Mouse (Mus musculus) neural tube, embryonic 11.5 days (tissue): ENCODE data around the gene Prrxl1. TPM values are rescaled to one million over a fixed set of nuclear protein-coding genes. Genes with fewer than 3 reads are reported as not detected.

ENCODE experiments used
- ATAC-seq: fragments of 200-750 bp; cut with Nextera tagmentation; 2 replicates; pipeline ENCODE4 v1.8.0; 2017; ENCODE audit warnings: moderate number of reproducible peaks, mild to moderate bottlenecking, moderate TSS enrichment, moderate library complexity; ENCODE audit not compliant: insufficient read depth, low FRiP score, low TSS enrichment
- DNase-seq: peaks from one replicate; pipeline ENCODE4 v3.0.0-alpha.2; 2015; ENCODE audit warnings: low spot score
- H3K27ac ChIP-seq: fragments of 300-500 bp; sonication (generic); 2 replicates; pipeline ENCODE4 v1.5.1; 2014; ENCODE audit warnings: low read depth, mild to moderate bottlenecking, low read length
- H3K27me3 ChIP-seq: fragments of 300-500 bp; sonication (generic); 2 replicates; pipeline ENCODE4 v1.6.1; 2014; ENCODE audit warnings: mild to moderate bottlenecking, low read length, mixed read lengths; ENCODE audit not compliant: control insufficient read depth, insufficient read depth
- H3K36me3 ChIP-seq: fragments of 300-500 bp; sonication (generic); 2 replicates; pipeline ENCODE4 v1.6.1; 2014; ENCODE audit warnings: mild to moderate bottlenecking, low read length, moderate library complexity, mixed read lengths; ENCODE audit not compliant: control insufficient read depth, insufficient read depth
- H3K4me1 ChIP-seq: fragments of 300-500 bp; sonication (generic); 2 replicates; pipeline ENCODE4 v1.6.1; 2014; ENCODE audit warnings: low read length, mixed read lengths; ENCODE audit not compliant: control insufficient read depth, insufficient read depth
- H3K4me2 ChIP-seq: fragments of 300-500 bp; sonication (generic); 2 replicates; pipeline ENCODE4 v1.6.1; 2014; ENCODE audit warnings: low read depth, mild to moderate bottlenecking, moderate library complexity
- H3K4me3 ChIP-seq: fragments of 300-500 bp; sonication (generic); 2 replicates; pipeline ENCODE4 v1.5.1; 2014; ENCODE audit warnings: low read depth, low read length
- H3K9ac ChIP-seq: fragments of 300-500 bp; sonication (generic); 2 replicates; pipeline ENCODE4 v1.6.1; 2014; ENCODE audit warnings: mild to moderate bottlenecking, low read length
- H3K9me3 ChIP-seq: fragments of 300-500 bp; sonication (generic); 2 replicates; pipeline ENCODE4 v1.6.1; 2016; ENCODE audit warnings: low read length; ENCODE audit not compliant: control insufficient read depth
- WGBS: fragments of 180-500 bp; shearing (Covaris S2); extraction: QIAGEN DNeasy Blood & Tissue Kit; methylation state at CpG from one replicate; pipeline ENCODE4 v1.1.7; 2014; 5-methylcytosine and 5-hydroxymethylcytosine counted together
- polyA plus RNA-seq: library from polyadenylated mRNA; unstranded; fragments of >200 nt; fragmentation: Nextera tagmentation; extraction: Ambion mirVana; gene quantifications from 2 replicates; pipeline ENCODE4 v1.2.1, GENCODE M21; 2014

Prrxl1 gene
- polyA plus RNA-seq, 1 experiment from 2014 or later: 14.0 TPM

- ATAC-seq: no peak
- Histone ChIP-seq H3K4me3 (no peak overlapping the region), H3K27me3 (no peaks in the 10 kb centered on the region)
These were observed 60.6 kb downstream of the Prrxl1 start for GRCm38 (mm10) chr14:32659781-32660180.

GRCm38 (mm10) chr14:32663099-32663498 lies 63.9 kb downstream of the Prrxl1 start:
- H3K4me2 ChIP-seq: no peak overlapping the region
- DNase-seq: no peak
- no peaks in the 10 kb centered on the region for H3K27me3 ChIP-seq
- ATAC-seq: no peak
- WGBS: 86% methylated on average over 6 of the region's 6 CpGs
- no peak overlapping the region for H3K9ac ChIP-seq
- no peaks in the 10 kb centered on the region for H3K4me1 ChIP-seq
- H3K27ac ChIP-seq: no peak overlapping the region
- no peak overlapping the region for H3K4me3 ChIP-seq
- H3K36me3 ChIP-seq: no peaks in the 10 kb centered on the region
- H3K9me3 ChIP-seq: no peaks in the 10 kb centered on the region

More at GRCm38 (mm10) chr14:32659781-32660180, 60.6 kb downstream of the Prrxl1 start:
- no peak overlapping the region for H3K9ac ChIP-seq
- no peaks in the 10 kb centered on the region for H3K4me1 ChIP-seq
- H3K9me3 ChIP-seq: no peaks in the 10 kb centered on the region
- DNase-seq: no peak
- WGBS: 81% methylated on average over 9 of the region's 9 CpGs
- no peak overlapping the region for H3K4me2 ChIP-seq
- no peak overlapping the region for H3K27ac ChIP-seq
- no peaks in the 10 kb centered on the region for H3K36me3 ChIP-seq

- WGBS: 65% methylated on average over 3 of the region's 3 CpGs
- Histone ChIP-seq H3K27ac (no peak overlapping the region), H3K9ac (no peak overlapping the region), H3K4me3 (no peak overlapping the region), H3K27me3 (no peaks in the 10 kb centered on the region), H3K9me3 (no peaks in the 10 kb centered on the region), H3K4me1 (0 out of 2 replicates have a peak, but pooled peaks cover 3% of the 10 kb centered on the region), H3K4me2 (no peak overlapping the region), H3K36me3 (no peaks in the 10 kb centered on the region)
- DNase-seq (no peak), ATAC-seq (no peak)
These were observed 74.0 kb downstream of the Prrxl1 start for GRCm38 (mm10) chr14:32673178-32673577.

- Histone ChIP-seq H3K27me3 (no peaks in the 10 kb centered on the region), H3K9ac (no peak overlapping the region), H3K4me1 (no peaks in the 10 kb centered on the region), H3K9me3 (no peaks in the 10 kb centered on the region), H3K36me3 (no peaks in the 10 kb centered on the region), H3K4me3 (no peak overlapping the region), H3K27ac (no peak overlapping the region), H3K4me2 (no peak overlapping the region)
- WGBS: 71% methylated on average over 3 of the region's 3 CpGs
- no peak for ATAC-seq
- no peak for DNase-seq
These were observed 79.4 kb downstream of the Prrxl1 start for GRCm38 (mm10) chr14:32678565-32678964.

- Histone ChIP-seq H3K4me3 (no peak overlapping the region), H3K9ac (no peak overlapping the region), H3K36me3 (no peaks in the 10 kb centered on the region), H3K27ac (no peak overlapping the region), H3K4me2 (no peak overlapping the region), H3K4me1 (no peaks in the 10 kb centered on the region), H3K9me3 (no peaks in the 10 kb centered on the region), H3K27me3 (no peaks in the 10 kb centered on the region)
- ATAC-seq (no peak), DNase-seq (no peak)
- whole genome bisulfite sequencing: 70% methylated on average over 3 of the region's 3 CpGs
These were observed 82.4 kb downstream of the Prrxl1 start for GRCm38 (mm10) chr14:32681603-32682002.

GRCm38 (mm10) chr14:32682536-32682935 lies 83.3 kb downstream of the Prrxl1 start:
- WGBS: 92% methylated on average over 12 of the region's 12 CpGs
- Histone ChIP-seq H3K27me3 (no peaks in the 10 kb centered on the region), H3K4me1 (no peaks in the 10 kb centered on the region), H3K4me3 (no peak overlapping the region), H3K4me2 (no peak overlapping the region), H3K9ac (no peak overlapping the region), H3K36me3 (no peaks in the 10 kb centered on the region), H3K27ac (no peak overlapping the region), H3K9me3 (no peaks in the 10 kb centered on the region)
- DNase-seq (no peak), ATAC-seq (no peak)

- no peak for DNase-seq
- no peaks in the 10 kb centered on the region for H3K9me3 ChIP-seq
- no peak overlapping the region for H3K4me2 ChIP-seq
- ATAC-seq: no peak
- no peaks in the 10 kb centered on the region for H3K4me1 ChIP-seq
- no peaks in the 10 kb centered on the region for H3K36me3 ChIP-seq
- no peak overlapping the region for H3K9ac ChIP-seq
- H3K4me3 ChIP-seq: no peak overlapping the region
- WGBS: 56% methylated on average over 19 of the region's 19 CpGs
- H3K27me3 ChIP-seq: no peaks in the 10 kb centered on the region
- no peak overlapping the region for H3K27ac ChIP-seq
These were observed 84.1 kb downstream of the Prrxl1 start for GRCm38 (mm10) chr14:32683251-32683838.

- no peak for ATAC-seq
- no peak for DNase-seq
- H3K4me2 ChIP-seq: no peak overlapping the region
- no peak overlapping the region for H3K9ac ChIP-seq
- no peaks in the 10 kb centered on the region for H3K27me3 ChIP-seq
- H3K27ac ChIP-seq: no peak overlapping the region
- no peak overlapping the region for H3K4me3 ChIP-seq
- H3K36me3 ChIP-seq: no peaks in the 10 kb centered on the region
- WGBS: 65% methylated on average over 19 of the region's 19 CpGs
- H3K4me1 ChIP-seq: no peaks in the 10 kb centered on the region
- no peaks in the 10 kb centered on the region for H3K9me3 ChIP-seq
These were observed 85.0 kb downstream of the Prrxl1 start for GRCm38 (mm10) chr14:32683982-32684734.

- Histone ChIP-seq H3K4me1 (no peaks in the 10 kb centered on the region), H3K9ac (no peak overlapping the region), H3K4me2 (no peak overlapping the region), H3K36me3 (no peaks in the 10 kb centered on the region), H3K27me3 (no peaks in the 10 kb centered on the region), H3K27ac (no peak overlapping the region), H3K4me3 (no peak overlapping the region), H3K9me3 (no peaks in the 10 kb centered on the region)
- 72% methylated on average over 19 of the region's 19 CpGs for WGBS
- ATAC-seq (no peak), DNase-seq (no peak)
These were observed 85.5 kb downstream of the Prrxl1 start for GRCm38 (mm10) chr14:32684735-32685105.
